Mouse (Mus musculus): ENCODE measurements around the gene Ptprn2.

Ptprn2 gene

GRCm38 (mm10) chr12:116776447-116776846 lies 290.9 kb downstream of the Ptprn2 start:
- in situ Hi-C loops (cut with MseI, MboI) = no loop called here

GRCm38 (mm10) chr12:116778095-116779090 lies 292.9 kb downstream of the Ptprn2 start:
- in situ Hi-C loops (cut with MseI, MboI) = no loop called here

GRCm38 (mm10) chr12:116780419-116780818 lies 294.9 kb downstream of the Ptprn2 start:
- in situ Hi-C loops (cut with MseI, MboI) = no loop called here

- in situ Hi-C loops (cut with MseI, MboI) = no loop called here
These were observed 300.2 kb downstream of the Ptprn2 start for GRCm38 (mm10) chr12:116785731-116786130.

GRCm38 (mm10) chr12:116788346-116788745 lies 302.8 kb downstream of the Ptprn2 start:
- in situ Hi-C loops (cut with MseI, MboI) = no loop called here

GRCm38 (mm10) chr12:116803331-116803730 lies 317.8 kb downstream of the Ptprn2 start:
- in situ Hi-C loops (cut with MseI, MboI) = no loop called here

GRCm38 (mm10) chr12:116804712-116805111 lies 319.2 kb downstream of the Ptprn2 start:
- in situ Hi-C loops (cut with MseI, MboI) = no loop called here

- in situ Hi-C loops (cut with MseI, MboI) = no loop called here
These were observed 319.7 kb downstream of the Ptprn2 start for GRCm38 (mm10) chr12:116805129-116805809.

GRCm38 (mm10) chr12:116806089-116806488 lies 320.6 kb downstream of the Ptprn2 start:
- in situ Hi-C loops (cut with MseI, MboI) = no loop called here

- in situ Hi-C loops (cut with MseI, MboI) = no loop called here
These were observed 327.5 kb downstream of the Ptprn2 start for GRCm38 (mm10) chr12:116813012-116813411.

GRCm38 (mm10) chr12:116819836-116820235 lies 334.3 kb downstream of the Ptprn2 start:
- in situ Hi-C loops (cut with MseI, MboI) = no loop called here

- in situ Hi-C loops (cut with MseI, MboI) = no loop called here
These were observed 337.8 kb downstream of the Ptprn2 start for GRCm38 (mm10) chr12:116823341-116823740.

- in situ Hi-C loops (cut with MseI, MboI) = no loop called here
These were observed 342.2 kb downstream of the Ptprn2 start for GRCm38 (mm10) chr12:116827748-116828147.

- in situ Hi-C loops (cut with MseI, MboI) = no loop called here
These were observed 353.2 kb downstream of the Ptprn2 start for GRCm38 (mm10) chr12:116838611-116839192.

- in situ Hi-C loops (cut with MseI, MboI) = no loop called here
These were observed 357.3 kb downstream of the Ptprn2 start for GRCm38 (mm10) chr12:116842723-116843272.

GRCm38 (mm10) chr12:116846220-116846619 lies 360.7 kb downstream of the Ptprn2 start:
- in situ Hi-C loops (cut with MseI, MboI) = no loop called here

GRCm38 (mm10) chr12:116847021-116847420 lies 361.5 kb downstream of the Ptprn2 start:
- in situ Hi-C loops (cut with MseI, MboI) = no loop called here

- in situ Hi-C loops (cut with MseI, MboI) = no loop called here
These were observed 370.8 kb downstream of the Ptprn2 start for GRCm38 (mm10) chr12:116856307-116856706.

GRCm38 (mm10) chr12:116861360-116862017 lies 376.0 kb downstream of the Ptprn2 start:
- in situ Hi-C loops (cut with MseI, MboI) = no loop called here

- in situ Hi-C loops (cut with MseI, MboI) = no loop called here
These were observed 377.9 kb downstream of the Ptprn2 start for GRCm38 (mm10) chr12:116863291-116863899.
